Mouse (Mus musculus) limb, embryonic 14.5 days (tissue): Measurements from ENCODE around the gene Fam207a. TPM values are rescaled to one million over a fixed set of nuclear protein-coding genes. Genes with fewer than 3 reads are reported as not detected.

ENCODE experiments used
- ATAC-seq: fragments of 200-750 bp; cut with Nextera tagmentation; 2 replicates; pipeline ENCODE4 v1.8.0; 2017; ENCODE audit warnings: low read depth, moderate number of reproducible peaks, moderate TSS enrichment; ENCODE audit not compliant: low FRiP score
- DNase-seq: peaks from one replicate; pipeline ENCODE4 v3.0.0-alpha.2; 2015; ENCODE audit warnings: low spot score
- H3K27ac ChIP-seq: fragments of 300-500 bp; sonication (generic); replicated peaks from 2 replicates; pipeline ENCODE4 v1.5.1; 2014; ENCODE audit warnings: low read depth, mild to moderate bottlenecking, low read length, moderate library complexity, mixed read lengths
- H3K27me3 ChIP-seq: fragments of 300-500 bp; sonication (generic); 2 replicates; pipeline ENCODE4 v1.6.1; 2014; ENCODE audit warnings: low read length, mixed read lengths; ENCODE audit not compliant: control insufficient read depth, insufficient read depth
- H3K36me3 ChIP-seq: fragments of 300-500 bp; sonication (generic); 2 replicates; pipeline ENCODE4 v1.6.1; 2014; ENCODE audit warnings: mild to moderate bottlenecking, low read length, moderate library complexity, mixed read lengths; ENCODE audit not compliant: control insufficient read depth, insufficient read depth
- H3K4me1 ChIP-seq: fragments of 300-500 bp; sonication (generic); 2 replicates; pipeline ENCODE4 v1.6.1; 2014; ENCODE audit warnings: antibody characterized with exemption, low read length, mixed read lengths; ENCODE audit not compliant: control insufficient read depth, insufficient read depth
- H3K4me2 ChIP-seq: fragments of 300-500 bp; sonication (generic); replicated peaks from 2 replicates; pipeline ENCODE4 v1.6.1; 2014; ENCODE audit warnings: low read depth, mild to moderate bottlenecking, low read length, moderate library complexity; ENCODE audit not compliant: severe bottlenecking
- H3K4me3 ChIP-seq: fragments of 300-500 bp; sonication (generic); replicated peaks from 2 replicates; pipeline ENCODE4 v1.5.1; 2014; ENCODE audit warnings: low read length
- H3K9ac ChIP-seq: fragments of 300-500 bp; sonication (generic); 2 replicates; pipeline ENCODE4 v1.6.1; 2014; ENCODE audit warnings: mild to moderate bottlenecking, low read depth, low read length, moderate library complexity; ENCODE audit not compliant: severe bottlenecking
- H3K9me3 ChIP-seq: fragments of 300-500 bp; sonication (generic); 2 replicates; pipeline ENCODE4 v1.6.1; 2016; ENCODE audit warnings: low read length; ENCODE audit not compliant: control insufficient read depth
- POLR2A ChIP-seq: fragments of 200-500 bp; IDR thresholded peaks from 2 replicates; pipeline ENCODE4 v1.8.0; 2012; ENCODE audit warnings: inconsistent platforms, mild to moderate bottlenecking, moderate library complexity, borderline replicate concordance; ENCODE audit not compliant: insufficient read depth, insufficient read length; ENCODE audit errors: extremely low read depth
- WGBS: fragments of 180-500 bp; shearing (Covaris S2); extraction: QIAGEN DNeasy Blood & Tissue Kit; methylation state at CpG from one replicate; pipeline ENCODE4 v1.1.7; 2014; 5-methylcytosine and 5-hydroxymethylcytosine counted together
- polyA plus RNA-seq, 2 experiments: library from polyadenylated mRNA; depleted of rRNA in 1 of 2; stranded (reverse) in 1 of 2; unstranded in 1 of 2; fragments of >200 nt; fragmentation: Nextera tagmentation in 1 of 2; extraction: Ambion mirVana in 1 of 2; gene quantifications; 2 replicates each; pipeline versions ENCODE4 v1.2.1 to v1.2.3; 2012 to 2014

Gene Fam207a
- polyA plus RNA-seq, 2 experiments, result 38.6 to 41.7 TPM

GRCm38 (mm10) chr10:77548576-77548975 lies 33.0 kb upstream of the Fam207a start:
- H3K9ac ChIP-seq, result no peak overlapping the region
- WGBS, result 85% methylated on average over 10 of the region's 10 CpGs
- H3K36me3 ChIP-seq, result no peaks in the 10 kb centered on the region
- H3K4me1 ChIP-seq, result no peaks in the 10 kb centered on the region
- no peak overlapping the region for H3K4me2 ChIP-seq
- ATAC-seq, result no peak
- H3K27me3 ChIP-seq, result no peaks in the 10 kb centered on the region
- H3K27ac ChIP-seq, result no peak overlapping the region
- H3K4me3 ChIP-seq, result no peak overlapping the region
- no peak for DNase-seq
- TF ChIP-seq POLR2A, result no peak
- H3K9me3 ChIP-seq, result no peaks in the 10 kb centered on the region

DNA sequence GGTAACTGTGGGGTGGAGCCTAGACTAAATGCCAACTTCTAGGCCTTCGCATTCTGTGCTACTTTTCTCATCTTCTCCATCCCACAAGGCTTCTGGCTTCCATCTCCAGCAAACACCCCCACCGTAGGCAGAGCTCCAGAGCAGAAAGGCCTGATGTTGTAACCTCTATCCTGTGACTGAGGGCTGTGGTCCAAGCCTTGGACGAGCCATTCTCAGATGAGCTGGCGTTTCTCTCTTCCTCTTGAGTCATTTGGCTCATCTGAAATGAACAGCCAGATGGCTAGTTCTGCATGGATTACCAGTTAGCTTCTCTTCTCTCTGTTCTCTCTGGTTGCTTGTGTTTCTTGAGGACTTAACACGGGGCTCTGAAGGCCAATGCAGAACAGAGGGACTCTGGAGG lies 29.3 kb upstream of the Fam207a start:
- no peak overlapping the region for H3K4me3 ChIP-seq
- no peaks in the 10 kb centered on the region for H3K4me1 ChIP-seq
- DNase-seq (no peak), ATAC-seq (no peak)
- no peak overlapping the region for H3K4me2 ChIP-seq
- no peak for TF ChIP-seq POLR2A
- H3K9ac ChIP-seq, result no peak overlapping the region
- no peaks in the 10 kb centered on the region for H3K36me3 ChIP-seq
- no peaks in the 10 kb centered on the region for H3K27me3 ChIP-seq
- H3K9me3 ChIP-seq, result no peaks in the 10 kb centered on the region
- no peak overlapping the region for H3K27ac ChIP-seq
- 68% methylated on average over 5 of the region's 5 CpGs for WGBS

DNA sequence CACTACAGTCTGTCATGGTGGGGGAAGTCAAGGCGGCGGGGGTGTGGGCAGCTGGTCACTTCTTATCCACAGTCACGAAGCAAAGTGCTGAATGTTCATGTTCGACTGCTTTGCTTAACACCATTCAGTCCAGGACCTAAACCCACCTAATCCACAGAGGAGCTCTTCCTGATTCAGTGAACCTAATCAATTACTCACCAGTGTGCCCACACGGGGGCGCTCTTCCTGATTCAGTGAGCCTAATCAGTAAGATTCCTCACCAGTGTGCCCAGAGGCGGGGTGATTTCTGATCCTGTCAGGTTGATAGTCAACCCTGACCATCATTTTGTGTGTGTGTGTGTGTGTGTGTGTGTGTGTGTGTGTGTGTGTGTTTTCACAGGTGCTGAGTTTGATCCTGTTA lies 27.6 kb upstream of the Fam207a start:
- H3K27me3 ChIP-seq, result no peaks in the 10 kb centered on the region
- WGBS, result 44% methylated on average over 7 of the region's 7 CpGs
- no peak for ATAC-seq
- no peak for TF ChIP-seq POLR2A
- no peaks in the 10 kb centered on the region for H3K36me3 ChIP-seq
- no peak overlapping the region for H3K4me2 ChIP-seq
- H3K4me1 ChIP-seq, result no peaks in the 10 kb centered on the region
- H3K9me3 ChIP-seq, result no peaks in the 10 kb centered on the region
- no peak for DNase-seq
- no peak overlapping the region for H3K27ac ChIP-seq
- no peak overlapping the region for H3K4me3 ChIP-seq
- no peak overlapping the region for H3K9ac ChIP-seq

DNA sequence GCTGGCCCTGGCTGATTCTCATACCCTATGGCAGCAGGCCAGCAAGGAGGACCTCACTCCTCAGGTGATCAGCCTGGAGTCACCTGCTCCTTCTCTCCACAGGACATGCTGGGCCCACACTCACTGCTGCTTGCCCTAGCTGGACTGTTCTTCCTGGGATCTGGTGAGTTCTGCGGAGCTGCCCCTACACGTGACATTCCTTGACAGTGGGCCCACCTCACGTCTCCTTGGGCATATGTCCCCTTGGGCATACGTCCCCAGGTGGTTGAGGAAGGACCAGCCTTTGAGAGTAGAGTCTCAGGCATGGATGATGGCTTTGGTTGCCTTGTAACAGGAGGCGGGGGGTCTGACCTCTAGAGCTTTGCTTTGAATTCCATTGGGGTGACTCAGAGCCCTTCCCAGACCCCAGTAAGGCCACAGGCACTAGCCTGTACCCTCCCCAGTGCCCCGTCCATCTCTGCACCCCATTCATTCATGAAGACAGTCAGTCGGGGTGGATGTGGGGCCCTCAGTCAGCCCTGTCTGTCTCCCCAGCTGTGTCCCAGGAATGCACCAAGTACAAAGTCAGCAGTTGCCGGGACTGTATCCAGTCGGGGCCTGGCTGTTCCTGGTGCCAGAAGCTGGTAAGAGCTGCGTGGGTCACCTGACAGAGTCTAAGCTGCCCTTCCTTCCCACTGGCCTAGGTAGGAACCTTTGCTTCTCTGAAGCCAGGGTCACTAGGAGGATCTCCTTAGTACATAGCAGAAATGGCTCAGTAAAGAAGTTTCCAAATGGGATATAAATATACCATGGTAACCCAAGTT lies 26.5 kb upstream of the Fam207a start:
- ATAC-seq (no peak), DNase-seq (no peak)
- H3K9ac ChIP-seq, result no peak overlapping the region
- H3K4me3 ChIP-seq, result no peak overlapping the region
- no peak for TF ChIP-seq POLR2A
- H3K27me3 ChIP-seq, result no peaks in the 10 kb centered on the region
- no peaks in the 10 kb centered on the region for H3K9me3 ChIP-seq
- H3K4me2 ChIP-seq, result no peak overlapping the region
- H3K4me1 ChIP-seq, result no peaks in the 10 kb centered on the region
- no peaks in the 10 kb centered on the region for H3K36me3 ChIP-seq
- no peak overlapping the region for H3K27ac ChIP-seq
- 82% methylated on average over 10 of the region's 10 CpGs for WGBS

DNA sequence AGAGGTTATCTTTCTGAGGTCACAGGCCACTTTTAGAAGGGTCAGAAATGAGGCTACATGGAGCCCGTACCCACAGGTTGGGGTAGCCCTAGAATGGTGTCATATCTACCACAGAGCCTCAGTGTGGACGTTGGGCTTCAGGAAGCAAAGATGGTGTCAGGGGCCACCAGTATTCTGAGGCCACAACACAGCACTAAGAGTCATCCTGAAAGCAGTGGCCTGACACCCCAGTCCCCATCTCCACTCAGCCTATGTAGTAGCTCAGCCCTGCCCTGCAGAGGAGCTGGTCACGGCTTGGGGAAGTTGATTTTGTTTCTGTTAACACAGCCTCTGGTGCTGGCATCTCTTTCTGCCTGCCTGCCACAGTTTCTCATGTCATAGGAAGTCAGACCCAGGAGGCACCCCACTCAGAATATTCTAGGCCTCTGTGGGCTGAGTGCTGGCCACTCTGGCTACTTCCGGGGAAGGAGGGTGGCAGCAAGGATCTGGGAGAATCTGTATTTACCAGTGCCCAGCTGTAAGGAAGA lies 25.1 kb upstream of the Fam207a start:
- H3K9ac ChIP-seq, result no peak overlapping the region
- H3K4me2 ChIP-seq, result no peak overlapping the region
- 83% methylated on average over 4 of the region's 4 CpGs for WGBS
- H3K36me3 ChIP-seq, result no peaks in the 10 kb centered on the region
- no peaks in the 10 kb centered on the region for H3K27me3 ChIP-seq
- H3K27ac ChIP-seq, result no peak overlapping the region
- H3K9me3 ChIP-seq, result no peaks in the 10 kb centered on the region
- no peak for ATAC-seq
- no peak for DNase-seq
- H3K4me1 ChIP-seq, result no peaks in the 10 kb centered on the region
- TF ChIP-seq POLR2A, result no peak
- H3K4me3 ChIP-seq, result no peak overlapping the region
